Comparison of ENCODE assay signal across 8 mouse cellular contexts in genomic region chr16:45196816-45197215, GRCm38 (mm10). TPM values are rescaled to one million over a fixed set of nuclear protein-coding genes. Genes with fewer than 3 reads are reported as not detected.
DNase-seq lines count a peak whose midpoint lies in the region; ATAC-seq and TF ChIP-seq lines count a peak whose summit lies in the region.
"Had no signal": no experiment of that assay in that cellular context is flagged by ENCODE, and none has a peak within 500 bp of the region (broad histone marks: within the 10 kb centered on the region; RNA-seq: fewer than 3 reads in every experiment).

No protein-coding gene starts in this region.

- ATAC-seq in Patski: peak; percentile 69
- ATAC-seq in forebrain, embryonic 15.5 days (replicated peaks): peak; percentile 96
- ATAC-seq in hindbrain, embryonic 14.5 days (ENCODE audit: low FRiP score): peak; percentile 86

- in situ Hi-C loops in Patski (cut with MboI; ENCODE audit: low pct_unique_long_range_greater_than_20kb): loop anchor here (5.0 kb wide), 2 partner anchors 210 to 435 kb away; partner anchors contain the start of gene Cd200

- H3K4me2 ChIP-seq in forebrain, embryonic 15.5 days (replicated peaks): no peak overlapping the region
- H3K4me2 ChIP-seq in hindbrain, embryonic 14.5 days (replicated peaks): no peak overlapping the region

- POLR2A ChIA-PET in Patski (lab: Charles Lee): no interaction called here

- CTCF ChIA-PET in Patski (lab: Charles Lee): interaction anchor here (0.7 to 3.5 kb wide), 4 partner anchors 11 to 434 kb away, joined by 3 to 14 read pairs (median 7); no protein-coding TSS in a partner anchor

- H3K9ac ChIP-seq in forebrain, embryonic 15.5 days (replicated peaks): no peak overlapping the region
- H3K9ac ChIP-seq in hindbrain, embryonic 14.5 days: no peak overlapping the region

- H3K9me3 ChIP-seq in forebrain, embryonic 15.5 days: no peaks in the 10 kb centered on the region
- no peaks in the 10 kb centered on the region for H3K9me3 ChIP-seq in hindbrain, embryonic 14.5 days (ENCODE audit: control insufficient read depth, low read length)

- no peaks in the 10 kb centered on the region for H3K27me3 ChIP-seq in Patski
- no peaks in the 10 kb centered on the region for H3K27me3 ChIP-seq in forebrain, embryonic 15.5 days
- no peaks in the 10 kb centered on the region for H3K27me3 ChIP-seq in hindbrain, embryonic 14.5 days (ENCODE audit: control insufficient read depth, insufficient read depth, low read length)

- no peak overlapping the region for H3K4me3 ChIP-seq in forebrain, embryonic 15.5 days
- H3K4me3 ChIP-seq in hindbrain, embryonic 14.5 days (replicated peaks; ENCODE audit: low read length): no peak overlapping the region
- H3K4me3 ChIP-seq: myocyte had no signal

- peak; percentile 83 for TF ChIP-seq CTCF in Patski (IDR thresholded peaks at IDR 0.05)

- no peaks in the 10 kb centered on the region for H3K4me1 ChIP-seq in forebrain, embryonic 15.5 days
- no peaks in the 10 kb centered on the region for H3K4me1 ChIP-seq in hindbrain, embryonic 14.5 days (replicated peaks; ENCODE audit: control insufficient read depth, insufficient read depth, low read length)

- no peak for DNase-seq in Patski (ENCODE audit: low read depth, low spot score)
- DNase-seq in c-Kit-positive CD71-positive TER-119-positive erythroid progenitor cells, embryonic 14.5 days (ENCODE audit: low spot score): peak; percentile 47
- DNase-seq in hindbrain, embryonic 14.5 days (ENCODE audit: low spot score): peak; percentile 96
- peak; percentile 52 for DNase-seq in layer of hippocampus, adult 9-11 months
- DNase-seq in lung, postnatal 25 days (ENCODE audit: low spot score): peak; percentile 78
- peak; percentile 73 to 81 for DNase-seq in right cerebral cortex, adult 2 months (ENCODE audit: low spot score in 2 of 2)

- no peak overlapping the region for H3K27ac ChIP-seq in forebrain, embryonic 15.5 days (replicated peaks)
- no peak overlapping the region for H3K27ac ChIP-seq in hindbrain, embryonic 14.5 days

- WGBS in forebrain, embryonic 15.5 days: 27% methylated on average over 6 of the region's 6 CpGs
- WGBS in hindbrain, embryonic 14.5 days: 29% methylated on average over 6 of the region's 6 CpGs

- no peaks in the 10 kb centered on the region for H3K36me3 ChIP-seq in forebrain, embryonic 15.5 days
- H3K36me3 ChIP-seq in hindbrain, embryonic 14.5 days (replicated peaks; ENCODE audit: control insufficient read depth, insufficient read depth): no peaks in the 10 kb centered on the region

RNA-seq across cellular contexts. Expression of gene Btla, which starts 27.3 kb away (rescaled TPM):
- not detected for polyA plus RNA-seq in Patski (2021)
- 0.23 TPM in 1 of 2 replicates, not detected in the other for polyA plus RNA-seq in forebrain, embryonic 15.5 days (2015; fragmentation: Nextera tagmentation; extraction: Ambion mirVana)
- polyA plus RNA-seq in hindbrain, embryonic 14.5 days (2014; fragmentation: Nextera tagmentation; extraction: Ambion mirVana): 0.10 TPM in 1 of 2 replicates, not detected in the other

RNA-seq across cellular contexts. Expression of gene Atg3, which starts 38.2 kb away (rescaled TPM):
- 44.2 TPM for polyA plus RNA-seq in Patski (2021)
- 52.3 and 54.0 TPM in 2 replicates for polyA plus RNA-seq in forebrain, embryonic 15.5 days (2015; fragmentation: Nextera tagmentation; extraction: Ambion mirVana)
- polyA plus RNA-seq in hindbrain, embryonic 14.5 days (2014; fragmentation: Nextera tagmentation; extraction: Ambion mirVana): 48.6 and 54.2 TPM in 2 replicates

RNA-seq across cellular contexts. Expression of gene Slc35a5, which starts 38.3 kb away (rescaled TPM):
- polyA plus RNA-seq in Patski (2021): 31.2 TPM
- polyA plus RNA-seq in forebrain, embryonic 15.5 days (2015; fragmentation: Nextera tagmentation; extraction: Ambion mirVana): 33.1 and 38.3 TPM in 2 replicates
- polyA plus RNA-seq in hindbrain, embryonic 14.5 days (2014; fragmentation: Nextera tagmentation; extraction: Ambion mirVana): 36.5 and 38.6 TPM in 2 replicates
